Mouse (Mus musculus): ENCODE results near the gene Pepd.

Gene Pepd

DNA sequence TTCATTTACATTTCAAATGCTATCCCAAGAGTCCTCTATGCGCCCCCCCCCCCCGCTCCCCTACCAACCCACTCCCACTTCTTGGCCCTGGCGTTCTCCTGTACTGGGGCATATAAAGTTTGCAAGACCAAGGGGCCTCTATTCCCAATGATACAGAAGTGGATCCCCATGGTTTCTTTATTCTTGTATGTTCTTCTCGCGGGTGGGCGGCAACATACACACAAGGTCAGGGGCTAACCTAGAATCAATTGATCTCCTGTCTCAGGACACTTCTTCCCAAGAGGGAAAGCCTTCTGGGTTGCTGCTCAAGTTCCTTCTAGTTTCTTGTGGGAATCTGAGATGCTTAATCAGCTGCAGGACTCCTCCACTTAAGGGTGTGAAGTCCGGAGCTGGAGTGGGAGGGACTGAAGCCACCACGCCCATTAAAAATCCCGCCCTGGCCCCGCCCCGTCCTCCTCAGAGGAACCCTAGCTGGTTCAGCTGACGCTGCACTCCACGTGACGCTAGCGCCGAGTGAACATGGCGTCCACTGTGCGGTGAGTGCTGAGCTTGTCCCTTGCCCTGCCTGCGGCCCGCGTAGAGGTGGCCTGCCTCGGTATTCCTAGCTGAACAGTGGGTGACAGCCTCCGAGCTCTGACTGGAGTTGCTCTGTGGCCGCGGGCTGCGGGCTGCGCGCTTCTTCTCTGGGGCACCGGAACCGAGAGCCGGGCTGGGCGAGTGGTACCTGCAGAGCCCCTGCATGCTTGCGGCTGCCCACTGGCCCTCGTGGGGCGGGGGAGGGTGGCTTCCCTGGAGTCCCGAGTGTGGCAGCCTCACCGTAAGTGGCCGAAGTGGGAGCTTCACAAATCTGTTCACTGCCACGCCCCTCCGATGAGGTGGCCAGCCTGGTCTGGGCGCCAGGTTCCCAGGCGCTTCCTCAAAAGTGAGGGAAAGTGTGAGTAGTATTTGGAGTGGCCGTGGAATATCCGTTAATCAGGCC is at the start of gene Pepd:
Gene Pepd, plus strand, starts transcription at position 461 of the 979 bp plus-strand sequence.
- DNase-seq (ENCODE audit: low spot score): peak; percentile 93

DNA sequence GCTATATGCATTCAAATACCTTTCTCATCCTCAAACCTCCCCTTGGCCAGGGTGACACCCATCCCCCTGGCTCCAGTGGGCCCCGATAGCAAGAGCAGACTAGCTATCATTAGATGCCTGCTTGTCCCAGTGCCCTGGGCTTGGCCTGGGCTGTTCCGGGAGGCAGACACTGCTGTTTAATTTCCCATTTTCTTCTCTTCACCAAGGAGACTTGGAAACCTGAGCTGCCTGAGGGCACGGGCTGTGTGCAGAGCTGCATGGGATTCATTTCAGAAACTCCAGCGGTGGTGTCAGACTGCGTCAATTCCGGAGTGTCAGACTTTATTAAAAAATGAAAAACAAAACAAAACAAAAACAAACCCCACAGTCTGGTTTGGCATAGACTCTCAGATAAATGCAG is 44.9 kb upstream of the Pepd start:
- no peak for DNase-seq (ENCODE audit: low spot score)

DNA sequence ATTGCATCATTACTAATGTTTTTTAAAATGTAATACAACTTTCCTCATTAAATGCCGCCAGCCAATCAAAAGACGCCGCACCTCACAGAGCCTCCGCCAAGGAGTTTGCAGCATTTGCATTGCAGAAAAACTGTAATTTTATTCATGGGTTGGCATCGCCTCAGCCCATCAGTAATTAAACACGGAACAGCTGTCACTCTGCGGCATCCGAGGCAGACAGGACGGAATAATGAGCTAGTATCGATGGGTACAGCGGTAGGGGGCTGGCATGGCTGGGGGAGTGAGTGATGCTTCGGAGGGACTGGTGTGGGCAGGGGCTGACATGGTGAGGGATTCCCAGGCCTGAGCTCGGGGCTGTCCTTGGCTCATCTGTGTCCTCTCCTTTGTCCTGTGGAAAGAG is 42.5 kb upstream of the Pepd start:
- no peak for DNase-seq (ENCODE audit: low spot score)

DNA sequence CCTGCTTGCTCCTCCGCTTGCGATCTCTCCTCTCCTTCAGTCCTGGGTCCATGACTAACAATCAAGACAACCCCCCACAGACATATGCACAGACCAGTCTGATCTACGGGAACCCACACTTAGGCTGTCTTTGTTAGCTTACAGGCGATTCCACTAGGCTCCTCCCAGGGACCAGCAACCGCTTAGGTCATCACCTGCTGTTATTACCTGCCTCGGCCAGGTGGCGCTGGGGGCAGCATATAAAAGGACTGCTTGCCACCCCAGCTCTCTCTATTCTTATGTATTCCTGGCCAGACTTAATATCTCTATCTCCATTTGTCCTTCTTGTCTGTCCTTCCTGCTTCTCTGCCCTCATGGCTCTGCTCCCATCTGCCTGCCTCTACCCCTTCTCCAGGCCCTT is 35.4 kb upstream of the Pepd start:
- peak; percentile 8 for DNase-seq (ENCODE audit: low spot score)

DNA sequence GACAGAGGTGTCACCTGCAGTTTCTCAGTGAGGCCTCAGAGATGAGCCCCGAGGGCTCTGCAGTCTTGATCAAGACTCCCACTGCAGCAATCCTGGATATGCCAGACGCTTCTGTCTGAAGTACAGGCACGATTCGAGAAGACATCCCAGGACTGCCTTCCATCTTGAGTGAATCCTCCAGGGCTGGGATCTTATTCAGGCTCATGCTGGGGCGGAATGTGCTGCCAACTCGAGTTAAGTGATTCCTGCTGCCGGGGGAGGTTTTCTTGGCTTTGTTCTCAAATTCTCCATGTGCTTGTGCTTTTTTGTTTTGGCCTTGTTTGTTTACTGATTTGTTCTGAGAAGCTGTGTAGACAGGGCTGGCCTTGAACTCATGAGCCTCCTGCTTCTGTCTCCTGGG is 34.4 kb upstream of the Pepd start:
- DNase-seq (ENCODE audit: low spot score): no peak

DNA sequence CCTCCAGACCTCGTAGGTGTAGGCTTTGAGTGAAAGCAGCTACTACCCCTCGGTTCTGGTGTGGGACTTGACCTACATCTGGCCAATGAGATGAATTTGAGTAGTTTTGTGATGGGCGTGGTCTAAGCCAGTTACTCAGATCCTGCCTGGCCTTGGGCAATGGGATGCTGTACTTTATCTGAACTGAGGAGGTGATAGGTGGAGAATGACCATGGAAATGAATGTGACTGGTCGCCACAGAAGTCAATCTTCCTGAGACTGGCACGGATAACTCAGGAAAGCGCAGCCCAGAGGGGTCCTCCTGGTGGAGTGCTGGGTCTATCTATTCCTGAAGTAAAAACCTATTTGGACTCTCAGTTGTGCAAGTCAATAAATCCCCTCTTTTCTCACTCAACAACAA is 23.7 kb upstream of the Pepd start:
- no peak for DNase-seq (ENCODE audit: low spot score)

DNA sequence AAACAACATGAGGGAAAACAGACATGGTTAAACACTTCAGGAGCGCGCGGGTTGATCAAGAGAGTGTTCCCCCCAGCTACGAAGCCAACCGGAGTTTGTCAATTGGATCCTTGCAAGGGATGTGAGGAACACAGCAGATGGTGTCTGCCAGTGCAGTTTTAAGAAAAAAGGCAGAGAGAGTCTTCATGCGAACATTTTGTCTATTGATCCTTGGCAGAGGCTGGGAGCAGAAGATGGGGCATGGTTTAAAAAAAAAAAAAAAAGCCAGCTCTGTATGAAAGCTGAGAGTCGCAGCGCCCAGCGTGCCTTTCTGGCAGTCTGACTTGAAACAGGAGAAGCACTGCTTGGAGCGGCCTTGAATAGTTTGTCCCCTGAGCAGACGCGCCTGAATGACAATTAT is 23.3 kb upstream of the Pepd start:
- no peak for DNase-seq (ENCODE audit: low spot score)

DNA sequence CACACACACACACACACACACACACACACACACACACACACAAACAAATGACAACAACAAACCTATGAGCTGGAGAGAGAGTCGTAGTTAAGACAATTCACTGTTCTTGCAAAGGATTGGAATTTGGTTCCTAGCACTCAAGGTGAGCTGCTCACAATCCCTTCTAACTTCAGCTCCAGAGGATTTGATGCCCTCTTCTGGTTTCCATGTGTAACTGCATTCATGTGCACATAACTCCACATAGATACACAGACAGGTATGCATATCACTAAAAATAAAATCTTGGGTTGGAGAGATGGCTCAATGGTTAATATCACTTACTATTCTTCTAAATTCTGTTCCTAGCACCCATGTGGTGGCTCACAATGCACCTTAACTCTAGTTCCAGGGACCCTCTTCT is 19.3 kb upstream of the Pepd start:
- DNase-seq (ENCODE audit: low spot score): no peak

DNA sequence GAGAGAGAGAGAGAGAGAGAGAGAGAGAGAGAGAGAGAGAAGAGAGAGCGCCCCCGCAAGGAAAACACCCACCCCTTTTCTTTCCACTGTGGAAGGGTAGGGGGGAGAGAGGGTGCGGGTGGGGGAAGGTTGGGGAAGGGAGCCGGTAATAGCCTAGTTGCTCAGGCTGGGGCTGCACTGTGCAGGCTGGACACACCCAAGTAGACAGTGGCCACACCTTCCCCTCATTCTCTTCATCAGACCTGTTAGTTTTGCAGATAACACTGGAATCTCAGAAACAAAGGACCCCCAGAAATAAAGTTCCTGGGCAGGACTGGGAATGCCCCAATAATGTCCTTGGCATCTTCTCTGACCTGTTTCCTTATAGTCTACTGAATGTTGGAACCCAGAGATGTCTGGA is 15.7 kb upstream of the Pepd start:
- no peak for DNase-seq (ENCODE audit: low spot score)

DNA sequence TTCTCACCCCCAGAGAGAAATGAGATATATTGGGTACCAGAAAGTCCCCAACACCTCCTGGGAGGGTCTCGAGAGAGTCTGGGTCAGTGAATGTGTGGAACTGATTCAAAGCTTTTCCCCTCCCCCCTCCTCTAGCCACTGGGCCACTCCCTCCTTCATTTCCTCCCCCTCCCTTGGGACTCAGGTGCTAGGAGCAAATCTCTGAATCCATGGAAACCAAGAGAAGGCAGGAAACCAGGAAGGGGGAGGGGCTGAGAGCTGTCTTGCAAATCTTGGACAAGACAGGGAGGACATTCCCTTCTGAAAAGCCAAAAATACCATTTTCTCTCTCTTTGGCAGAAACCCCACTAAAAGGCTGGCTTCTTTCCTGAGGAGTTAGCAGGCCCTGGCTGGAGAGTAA is 15.1 kb upstream of the Pepd start:
- DNase-seq (ENCODE audit: low spot score): no peak

DNA sequence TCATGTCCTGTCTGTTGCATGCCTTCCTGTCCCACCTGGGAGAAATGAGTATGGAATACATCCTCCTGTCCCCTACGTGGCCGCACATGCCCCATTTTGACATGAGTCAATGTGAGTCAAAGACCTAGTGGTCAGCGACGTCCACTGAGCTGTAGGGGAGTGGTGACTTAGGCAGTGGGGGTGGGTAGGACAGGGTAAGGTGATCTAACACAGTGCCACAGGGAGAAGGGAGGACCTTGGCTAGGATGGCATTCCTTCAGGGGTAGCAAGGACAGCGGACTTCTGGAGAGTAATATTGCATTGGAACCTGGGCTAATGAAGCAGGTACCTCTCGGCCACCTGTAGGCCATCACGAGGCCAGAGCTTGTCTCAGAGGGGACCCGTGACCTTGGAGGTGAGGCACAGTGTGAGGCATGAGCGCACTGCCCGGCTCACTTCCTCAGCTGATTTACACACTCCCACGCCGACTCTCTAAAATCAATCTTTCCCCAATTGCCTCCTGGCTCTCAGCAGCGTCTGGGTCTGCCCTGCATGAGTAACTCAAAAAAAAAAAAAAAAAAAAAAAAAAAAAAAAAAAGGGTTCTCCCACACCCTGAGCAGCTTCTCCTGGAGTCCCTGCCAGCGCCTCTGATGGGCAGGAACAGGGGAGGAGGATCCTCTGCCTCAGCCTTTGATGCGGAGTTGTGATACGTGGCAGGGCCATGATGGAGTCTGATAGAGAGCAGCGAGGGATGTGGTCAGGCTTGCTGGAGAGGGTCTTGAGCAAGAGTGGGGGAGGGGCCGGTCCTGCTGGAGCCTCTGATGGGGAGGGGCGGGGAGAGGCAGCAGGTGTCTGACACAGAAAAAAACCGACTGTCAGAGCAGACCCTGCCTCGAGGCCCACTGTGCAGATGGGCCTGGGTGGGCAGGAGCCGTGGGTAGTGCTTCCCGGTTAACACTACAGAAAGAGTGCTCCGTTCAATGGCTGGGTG is 1.8 kb upstream of the Pepd start:
- DNase-seq (ENCODE audit: low spot score): no peak

DNA sequence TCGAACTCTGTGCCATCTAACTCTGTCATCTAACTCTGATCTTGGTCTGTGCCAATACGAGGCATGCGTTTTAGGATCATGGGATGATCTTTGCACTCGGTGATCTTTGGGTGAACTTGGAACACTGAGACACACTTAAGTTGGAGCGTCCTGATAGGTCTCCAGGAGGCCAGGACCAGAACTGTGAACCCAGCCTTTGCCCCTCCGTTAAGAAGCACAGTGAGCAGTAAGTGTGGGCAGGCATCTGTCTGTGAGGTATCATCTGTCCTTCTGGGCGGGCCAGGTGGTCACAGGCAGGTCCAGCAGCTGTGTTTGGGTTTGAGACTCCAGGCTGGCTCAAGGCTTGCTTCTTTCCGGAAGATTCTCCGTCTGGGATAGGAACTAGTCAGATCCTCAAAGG is 1.8 kb downstream of the Pepd start:
- DNase-seq (ENCODE audit: low spot score): no peak

DNA sequence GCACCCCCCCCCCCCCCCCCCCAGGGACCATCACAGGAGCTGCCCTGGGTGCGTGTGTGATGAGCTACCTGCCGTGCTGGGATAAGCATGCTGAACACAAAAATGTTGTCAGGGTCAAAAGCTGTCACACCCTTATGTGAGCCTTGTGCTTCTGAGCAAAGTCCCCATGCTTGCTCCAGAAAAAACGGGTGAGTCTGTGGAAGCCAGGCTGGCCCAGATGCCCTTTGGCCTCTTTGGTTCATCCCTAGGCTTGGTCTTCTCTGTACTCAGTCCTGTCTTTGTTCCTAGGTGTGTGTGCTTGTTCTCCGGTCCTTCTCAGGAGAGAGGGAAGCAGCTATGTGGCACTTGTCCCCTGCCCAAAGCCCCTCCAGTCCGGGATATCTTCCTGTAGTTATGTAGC is 3.4 kb downstream of the Pepd start:
- DNase-seq (ENCODE audit: low spot score): peak; percentile 70

DNA sequence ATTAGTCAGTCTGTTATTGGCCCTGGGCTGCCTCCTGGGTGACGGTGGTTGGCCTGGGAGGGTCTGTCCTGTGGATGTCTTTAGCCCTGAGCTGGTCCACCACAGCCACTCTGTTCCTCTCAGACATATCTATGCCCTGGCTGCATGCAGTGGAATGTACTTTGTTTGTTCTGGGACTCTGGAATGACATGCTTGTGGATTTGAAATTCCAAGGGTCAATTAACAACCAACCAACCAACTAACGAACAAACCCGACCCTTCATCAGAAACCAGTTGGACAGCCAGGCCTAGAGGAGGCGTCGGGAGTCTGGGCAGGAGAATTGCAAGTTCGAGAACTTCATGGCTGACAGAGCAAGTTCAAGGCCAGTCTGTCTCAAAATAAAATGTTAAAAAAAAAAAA is 5.4 kb downstream of the Pepd start:
- peak; percentile 66 for DNase-seq (ENCODE audit: low spot score)

DNA sequence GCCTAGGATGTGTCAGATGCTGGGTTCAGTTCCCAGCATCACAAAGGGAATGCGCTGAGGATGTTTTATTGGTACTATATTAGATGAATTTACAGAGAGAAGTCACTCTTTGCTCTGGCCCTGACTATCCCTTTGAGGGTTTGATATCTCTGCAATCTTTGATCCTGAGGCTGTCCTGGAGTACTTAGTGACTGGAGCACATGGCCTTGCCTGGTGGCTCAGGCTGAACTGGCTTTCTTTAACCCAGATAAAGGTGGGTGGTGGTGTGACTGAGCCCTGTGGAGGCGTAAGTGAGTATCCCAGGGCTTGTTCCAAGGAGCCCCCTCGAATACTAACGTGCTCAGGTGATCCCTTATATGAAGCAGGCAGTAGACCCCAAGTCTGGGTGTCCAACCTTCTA is 5.8 kb downstream of the Pepd start:
- no peak for DNase-seq (ENCODE audit: low spot score)

DNA sequence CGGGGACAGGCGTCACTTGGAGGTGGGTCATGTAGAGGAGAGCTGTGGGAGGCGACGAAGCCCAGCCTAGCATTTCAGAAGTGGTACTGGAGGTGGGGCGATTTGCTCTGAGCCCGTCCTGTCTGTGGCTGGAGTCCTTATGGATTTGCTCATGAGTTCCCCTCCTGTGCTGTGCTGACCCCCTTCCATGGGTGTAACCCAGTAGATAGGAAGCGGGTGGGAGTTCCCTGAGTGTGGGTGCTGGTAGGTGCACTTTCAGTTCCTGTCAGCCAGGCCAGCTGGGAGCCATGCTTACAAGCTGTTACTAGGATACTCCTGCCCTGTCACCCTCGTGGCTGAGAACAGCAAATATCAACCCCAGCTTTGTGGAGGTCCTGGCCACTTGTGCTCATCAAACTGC is 6.2 kb downstream of the Pepd start:
- no peak for DNase-seq (ENCODE audit: low spot score)

DNA sequence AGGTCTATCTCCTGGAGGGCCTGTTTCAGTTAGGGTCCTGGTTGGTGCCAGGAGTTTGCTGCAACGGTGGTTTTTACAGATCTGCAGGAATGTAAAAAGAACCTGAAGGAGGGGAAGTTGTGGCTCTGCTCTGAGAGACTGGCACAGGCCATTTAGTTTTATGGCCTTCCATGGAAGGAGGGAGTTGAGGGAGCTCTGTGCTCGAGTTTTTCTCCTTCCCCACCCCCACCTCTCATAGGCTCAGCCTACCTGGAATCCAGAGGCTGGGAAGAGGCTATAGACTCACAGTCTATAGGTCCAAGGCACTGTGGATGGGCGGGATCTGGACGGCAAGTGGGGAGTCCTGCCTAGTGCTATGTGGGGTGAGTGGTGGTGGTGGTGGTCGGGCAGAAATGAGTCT is 6.9 kb downstream of the Pepd start:
- no peak for DNase-seq (ENCODE audit: low spot score)

DNA sequence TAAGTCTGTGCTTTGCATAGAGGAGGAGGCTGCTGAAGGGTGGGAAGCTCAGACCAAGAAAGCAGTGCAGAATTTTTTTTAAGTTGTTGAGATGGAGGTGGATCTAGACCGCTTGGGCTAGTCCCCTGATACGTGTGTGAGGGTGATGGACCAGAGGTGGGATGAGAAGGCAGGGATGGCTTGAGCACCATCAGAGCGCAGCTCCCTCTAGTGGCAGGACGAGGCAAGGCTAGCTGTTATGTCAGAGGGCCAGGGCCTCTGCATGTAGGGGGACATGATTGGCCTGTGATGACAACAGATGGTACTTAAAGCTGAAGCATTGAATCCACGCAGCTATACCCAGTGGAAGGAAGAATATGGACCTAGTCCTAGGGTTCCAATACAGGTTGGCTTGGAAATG is 7.6 kb downstream of the Pepd start:
- no peak for DNase-seq (ENCODE audit: low spot score)

DNA sequence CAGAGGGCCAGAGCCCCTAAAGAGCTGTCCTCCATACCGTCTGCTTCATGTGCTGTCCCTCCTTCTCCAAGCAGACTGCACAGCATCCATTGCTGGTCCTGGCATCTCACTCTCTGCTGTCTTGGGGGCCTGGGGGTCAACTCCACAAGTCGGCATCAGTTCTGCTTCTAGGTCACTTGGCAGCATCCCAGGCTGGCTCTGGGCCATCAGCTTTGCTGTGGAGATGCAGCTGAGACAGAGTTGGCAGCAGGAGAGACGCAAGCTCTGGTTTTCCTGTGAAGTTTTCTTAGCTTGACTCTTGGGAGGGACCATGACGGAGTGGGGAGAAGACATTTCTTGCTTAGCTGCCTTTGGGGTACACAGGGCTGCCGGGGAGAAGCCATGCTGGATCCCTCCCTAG is 13.0 kb downstream of the Pepd start:
- no peak for DNase-seq (ENCODE audit: low spot score)

DNA sequence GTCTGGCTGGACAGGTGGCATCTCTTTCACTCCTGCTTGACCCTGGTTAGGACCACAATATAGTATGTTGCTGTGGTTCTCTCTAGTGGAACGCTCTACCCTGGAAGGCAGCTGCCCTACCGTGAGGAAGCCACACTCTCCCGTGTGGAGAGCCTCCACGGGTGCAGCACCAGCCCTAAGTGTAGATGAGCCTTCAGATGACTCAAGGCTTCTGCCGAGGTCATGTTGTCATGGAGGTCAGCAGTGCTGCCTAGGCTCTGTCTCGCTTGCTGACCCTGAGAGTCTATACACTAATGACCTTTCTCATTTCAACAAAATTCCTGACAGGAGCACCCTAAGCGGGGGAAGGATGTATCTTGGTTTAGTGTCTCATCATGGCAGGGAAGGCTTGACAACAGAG is 13.8 kb downstream of the Pepd start:
- DNase-seq (ENCODE audit: low spot score): no peak

DNA sequence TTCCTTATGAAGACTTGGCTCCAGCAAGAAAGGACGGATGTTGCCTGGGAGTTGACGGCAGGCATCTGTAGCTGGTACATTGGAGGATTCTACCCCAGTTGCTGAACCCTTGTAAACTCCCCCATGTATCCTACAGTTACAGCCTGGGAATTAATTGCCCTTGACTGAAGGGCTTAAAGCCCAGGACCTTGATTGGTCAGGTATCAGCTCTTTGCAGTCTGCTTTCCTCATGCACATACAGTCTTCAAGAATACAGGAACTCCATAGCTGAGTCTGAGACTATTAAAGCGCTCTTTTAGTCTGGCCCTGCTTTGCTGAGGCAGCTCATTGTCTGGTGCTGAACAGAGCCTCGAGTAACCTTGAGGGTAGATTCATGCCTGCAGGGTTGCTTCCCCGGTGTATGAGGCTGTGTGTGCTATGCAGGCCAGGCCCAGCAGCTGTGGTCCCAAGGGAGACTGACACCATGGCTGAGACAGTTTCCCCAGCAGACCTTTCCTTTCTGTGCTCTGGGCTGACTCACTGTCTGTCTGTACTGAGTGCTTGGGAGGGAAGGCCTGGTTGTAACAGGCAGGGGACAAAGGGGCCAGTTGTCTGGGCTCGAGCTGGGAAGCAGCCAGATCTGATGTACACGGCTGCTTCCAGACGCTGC is 17.6 kb downstream of the Pepd start:
- no peak for DNase-seq (ENCODE audit: low spot score)

DNA sequence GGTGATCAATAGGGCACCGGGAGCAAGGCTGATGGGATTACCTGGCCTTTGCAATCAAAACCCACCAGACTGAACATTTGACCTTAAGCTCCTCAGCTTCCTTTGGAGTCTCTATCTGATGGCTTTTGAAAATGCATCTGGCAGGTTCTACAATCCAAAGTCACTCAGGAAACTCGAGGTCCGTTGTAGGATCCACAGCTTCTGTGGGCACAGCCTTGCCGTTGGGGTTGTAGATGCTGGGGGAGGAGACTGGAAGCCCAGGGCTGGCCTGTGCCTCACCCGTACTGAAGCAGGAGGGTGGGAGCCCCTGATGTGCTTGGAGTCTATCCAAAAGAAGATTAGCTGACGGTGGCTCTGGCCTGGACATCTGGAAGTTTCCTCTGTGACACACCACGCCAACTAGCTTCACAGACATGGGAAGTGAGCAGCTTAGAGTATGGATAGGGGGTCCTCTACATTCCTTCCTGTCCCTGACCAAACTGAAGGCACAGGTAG is 18.1 kb downstream of the Pepd start:
- DNase-seq (ENCODE audit: low spot score): no peak
